Mouse (Mus musculus) hindbrain, embryonic 11.5 days (tissue): Measurements from ENCODE around the gene Atp2b4. TPM values are rescaled to one million over a fixed set of nuclear protein-coding genes. Genes with fewer than 3 reads are reported as not detected.

ENCODE experiments used
- ATAC-seq: fragments of 200-750 bp; cut with Nextera tagmentation; 2 replicates; pipeline ENCODE4 v1.8.0; 2017; ENCODE audit warnings: mild to moderate bottlenecking, moderate TSS enrichment, moderate library complexity; ENCODE audit not compliant: low FRiP score
- DNase-seq: peaks from one replicate; pipeline ENCODE4 v3.0.0-alpha.2; 2015; ENCODE audit warnings: low spot score
- H3K27ac ChIP-seq: fragments of 300-500 bp; sonication (generic); 2 replicates; pipeline ENCODE4 v1.5.1; 2014; ENCODE audit warnings: mild to moderate bottlenecking, low read depth, low read length
- H3K27me3 ChIP-seq: fragments of 300-500 bp; sonication (generic); 2 replicates; pipeline ENCODE4 v1.6.1; 2014; ENCODE audit warnings: mild to moderate bottlenecking, low read length, moderate library complexity, mixed read lengths; ENCODE audit not compliant: control insufficient read depth, insufficient read depth
- H3K36me3 ChIP-seq: fragments of 300-500 bp; sonication (generic); 2 replicates; pipeline ENCODE4 v1.6.1; 2014; ENCODE audit warnings: mild to moderate bottlenecking, low read length, moderate library complexity, mixed read lengths; ENCODE audit not compliant: control insufficient read depth, insufficient read depth
- H3K4me1 ChIP-seq: fragments of 300-500 bp; sonication (generic); replicated peaks from 2 replicates; pipeline ENCODE4 v1.6.1; 2014; ENCODE audit warnings: low read length, mixed read lengths; ENCODE audit not compliant: control insufficient read depth, insufficient read depth
- H3K4me2 ChIP-seq: fragments of 300-500 bp; sonication (generic); replicated peaks from 2 replicates; pipeline ENCODE4 v1.6.1; 2014; ENCODE audit warnings: mild to moderate bottlenecking, low read depth, low read length
- H3K4me3 ChIP-seq: fragments of 300-500 bp; sonication (generic); 2 replicates; pipeline ENCODE4 v1.5.1; 2014; ENCODE audit warnings: low read depth, low read length
- H3K9ac ChIP-seq: fragments of 300-500 bp; sonication (generic); 2 replicates; pipeline ENCODE4 v1.6.1; 2014; ENCODE audit warnings: low read depth, low read length
- H3K9me3 ChIP-seq: fragments of 300-500 bp; sonication (generic); 2 replicates; pipeline ENCODE4 v1.6.1; 2016; ENCODE audit warnings: low read length; ENCODE audit not compliant: control insufficient read depth
- WGBS: fragments of 180-500 bp; shearing (Covaris S2); extraction: QIAGEN DNeasy Blood & Tissue Kit; methylation state at CpG from one replicate; pipeline ENCODE4 v1.1.7; 2014; 5-methylcytosine and 5-hydroxymethylcytosine counted together
- polyA plus RNA-seq: library from polyadenylated mRNA; unstranded; fragments of >200 nt; fragmentation: Nextera tagmentation; extraction: Ambion mirVana; gene quantifications from 2 replicates; pipeline ENCODE4 v1.2.1, GENCODE M21; 2014

Atp2b4 gene
- polyA plus RNA-seq, 1 experiment from 2014 or later: 15.3 TPM

DNA sequence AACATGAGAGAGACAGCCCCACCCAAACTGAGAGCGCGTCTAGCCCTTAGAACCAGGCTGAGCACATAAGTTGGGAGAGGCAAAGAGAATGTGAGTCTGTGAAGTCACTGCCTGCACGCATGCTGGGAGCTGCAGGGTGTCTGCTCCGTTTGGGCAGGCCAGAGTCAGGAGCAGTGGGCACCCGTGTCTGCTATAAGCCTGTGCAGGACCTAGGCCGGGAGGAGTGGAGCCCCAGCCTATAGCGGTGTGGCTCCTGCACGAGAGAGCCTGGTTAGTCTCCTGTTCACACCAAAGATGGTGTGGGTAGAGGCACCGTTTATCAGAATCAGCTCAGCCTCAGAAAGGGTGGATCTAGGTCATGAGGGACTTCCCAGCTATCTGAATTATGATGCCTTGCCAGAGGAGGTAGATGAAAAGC is 55.8 kb downstream of the Atp2b4 start:
- no peaks in the 10 kb centered on the region for H3K9me3 ChIP-seq
- H3K27me3 ChIP-seq: no peaks in the 10 kb centered on the region
- no peak overlapping the region for H3K27ac ChIP-seq
- ATAC-seq (no peak), DNase-seq (no peak)
- H3K4me1 ChIP-seq: peaks cover 3% of the 10 kb centered on the region
- no peak overlapping the region for H3K4me3 ChIP-seq
- H3K9ac ChIP-seq: no peak overlapping the region
- H3K4me2 ChIP-seq: no peak overlapping the region
- no peaks in the 10 kb centered on the region for H3K36me3 ChIP-seq
- WGBS: 61% methylated on average over 9 of the region's 9 CpGs

DNA sequence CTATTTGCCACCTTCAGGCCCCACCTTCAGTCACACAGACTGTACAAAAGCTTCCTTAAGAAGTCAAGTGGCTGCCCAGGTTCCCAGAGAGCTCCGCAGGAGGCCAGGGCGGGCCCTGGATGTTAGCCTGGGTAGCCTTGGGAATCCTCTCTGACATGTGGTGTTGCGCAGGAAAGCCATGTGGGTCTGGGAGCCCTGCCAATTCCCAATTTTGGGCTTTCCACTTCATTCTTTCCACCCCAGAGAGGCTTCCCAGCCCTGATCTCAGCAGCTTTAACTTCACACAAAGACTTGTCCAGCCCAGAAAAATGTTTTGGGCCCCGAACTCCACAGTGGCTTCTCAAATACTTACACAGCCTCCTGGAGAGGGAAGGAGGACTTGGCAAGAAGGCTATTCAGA is 56.2 kb downstream of the Atp2b4 start:
- no peak overlapping the region for H3K4me2 ChIP-seq
- no peaks in the 10 kb centered on the region for H3K36me3 ChIP-seq
- no peak overlapping the region for H3K9ac ChIP-seq
- H3K9me3 ChIP-seq: no peaks in the 10 kb centered on the region
- ATAC-seq (no peak), DNase-seq (no peak)
- no peak overlapping the region for H3K27ac ChIP-seq
- H3K27me3 ChIP-seq: no peaks in the 10 kb centered on the region
- 79% methylated on average over 4 of the region's 4 CpGs for WGBS
- no peak overlapping the region for H3K4me3 ChIP-seq
- H3K4me1 ChIP-seq: peaks cover 3% of the 10 kb centered on the region

DNA sequence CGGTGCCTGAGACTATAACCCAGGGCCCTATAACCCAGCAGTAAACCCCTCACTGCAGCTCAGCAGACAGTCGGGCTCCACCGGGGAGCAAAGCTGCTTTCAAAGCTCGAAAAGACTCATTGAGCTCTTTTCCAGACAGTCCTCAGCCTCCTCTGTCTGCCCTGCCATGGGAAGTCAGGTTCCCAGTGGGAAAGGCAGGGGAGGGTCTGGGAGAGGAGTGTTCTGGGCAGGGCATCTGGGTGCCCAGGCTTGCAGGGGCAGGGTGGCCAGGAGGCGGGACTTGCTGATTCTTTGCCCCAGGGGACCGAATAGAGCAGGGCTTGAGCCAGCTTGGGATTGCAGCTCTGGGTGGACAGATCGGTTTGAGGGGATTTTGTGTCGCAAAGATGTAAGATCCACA is 58.3 kb downstream of the Atp2b4 start:
- H3K4me3 ChIP-seq: no peak overlapping the region
- peaks cover 3% of the 10 kb centered on the region for H3K4me1 ChIP-seq
- no peak overlapping the region; the same call in 1 of the 2 replicates for H3K9ac ChIP-seq
- DNase-seq (no peak), ATAC-seq (no peak)
- H3K27me3 ChIP-seq: no peaks in the 10 kb centered on the region
- H3K36me3 ChIP-seq: no peaks in the 10 kb centered on the region
- no peak overlapping the region for H3K4me2 ChIP-seq
- H3K27ac ChIP-seq: no peak overlapping the region
- WGBS: 42% methylated on average over 8 of the region's 8 CpGs
- H3K9me3 ChIP-seq: no peaks in the 10 kb centered on the region

DNA sequence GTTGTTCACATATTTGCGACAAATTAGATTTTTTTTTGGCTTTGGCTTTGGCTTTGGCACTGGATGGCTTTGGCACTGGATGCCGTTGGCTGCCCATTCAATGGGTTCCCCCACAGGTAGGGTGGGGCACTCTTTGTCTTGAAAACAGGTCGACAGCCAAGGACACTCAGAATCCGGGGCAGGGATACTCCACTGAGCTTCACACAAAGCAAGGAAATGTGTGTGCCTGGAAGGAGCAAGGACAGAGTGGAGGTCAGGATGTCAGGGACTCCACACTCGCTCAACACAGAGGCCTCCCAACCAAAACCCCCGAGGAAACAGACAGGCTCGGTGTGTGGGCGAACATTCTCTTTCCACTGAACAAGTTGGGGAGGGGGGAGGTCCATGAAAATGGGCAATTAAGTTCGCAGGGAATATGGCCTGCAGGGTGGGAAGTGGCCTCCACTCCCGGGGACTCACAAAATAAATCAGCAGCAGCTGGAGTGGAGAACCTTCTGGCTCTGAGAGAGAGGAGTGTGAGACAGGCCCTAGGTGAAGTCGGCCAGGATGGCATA is 58.9 kb downstream of the Atp2b4 start:
- no peak overlapping the region; the same call in 1 of the 2 replicates for H3K9ac ChIP-seq
- no peak for DNase-seq
- H3K27me3 ChIP-seq: no peaks in the 10 kb centered on the region
- H3K4me1 ChIP-seq: peaks cover 3% of the 10 kb centered on the region
- no peak for ATAC-seq
- no peak overlapping the region for H3K4me3 ChIP-seq
- 45% methylated on average over 11 of the region's 11 CpGs for WGBS
- no peak overlapping the region for H3K27ac ChIP-seq
- no peaks in the 10 kb centered on the region for H3K36me3 ChIP-seq
- H3K4me2 ChIP-seq: no peak overlapping the region
- no peaks in the 10 kb centered on the region for H3K9me3 ChIP-seq

DNA sequence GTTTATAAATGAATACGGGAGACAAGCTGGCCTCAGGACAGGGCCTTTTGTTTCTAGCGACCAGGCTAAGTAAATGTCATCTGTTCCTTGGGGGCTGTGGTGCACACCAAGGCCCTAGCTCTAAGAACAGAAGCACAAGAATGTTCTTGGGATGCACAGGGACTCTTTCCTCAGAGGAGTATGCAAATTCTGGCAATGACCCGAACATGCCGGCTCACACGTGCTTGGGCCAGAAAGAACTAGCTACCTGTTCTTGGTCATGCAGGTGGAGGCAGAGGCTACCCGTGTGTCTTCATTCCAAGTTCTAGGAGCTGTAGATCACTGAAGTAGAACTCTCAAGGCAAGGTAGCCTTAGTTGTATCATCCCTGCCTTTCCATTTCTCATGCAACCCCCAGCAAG is 59.7 kb downstream of the Atp2b4 start:
- no peaks in the 10 kb centered on the region for H3K36me3 ChIP-seq
- 79% methylated on average over 6 of the region's 6 CpGs for WGBS
- H3K9me3 ChIP-seq: no peaks in the 10 kb centered on the region
- no peak overlapping the region for H3K9ac ChIP-seq
- no peak overlapping the region for H3K4me3 ChIP-seq
- H3K27me3 ChIP-seq: no peaks in the 10 kb centered on the region
- DNase-seq (no peak), ATAC-seq (no peak)
- peaks cover 3% of the 10 kb centered on the region for H3K4me1 ChIP-seq
- no peak overlapping the region for H3K4me2 ChIP-seq
- no peak overlapping the region for H3K27ac ChIP-seq

DNA sequence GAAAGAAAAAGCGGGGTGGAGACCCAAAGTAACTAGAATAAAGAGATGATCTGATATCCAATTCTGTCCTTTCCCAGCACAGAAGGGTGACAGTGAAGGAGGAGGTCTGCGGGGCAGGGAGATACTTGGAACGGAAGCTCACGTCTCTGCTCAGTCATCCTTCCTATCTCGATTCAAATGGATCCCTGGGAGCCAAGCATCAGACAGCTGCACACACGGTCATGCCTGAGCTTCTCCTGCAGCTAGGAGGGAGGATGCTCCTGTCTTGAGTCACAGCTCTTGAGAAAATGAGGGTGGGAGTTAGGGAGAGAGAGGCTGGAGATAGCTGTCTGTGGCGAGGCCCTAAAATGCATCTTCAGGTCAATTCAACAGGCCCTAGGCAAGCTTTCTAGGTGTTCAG is 64.2 kb downstream of the Atp2b4 start:
- Histone ChIP-seq H3K27me3 (no peaks in the 10 kb centered on the region), H3K36me3 (no peaks in the 10 kb centered on the region), H3K4me1 (no peaks in the 10 kb centered on the region), H3K9ac (no peak overlapping the region), H3K27ac (no peak overlapping the region), H3K4me3 (no peak overlapping the region), H3K9me3 (no peaks in the 10 kb centered on the region), H3K4me2 (no peak overlapping the region)
- ATAC-seq (0 out of 2 replicates have a peak, but pooled peaks have one; percentile 6), DNase-seq (no peak)
- WGBS: 67% methylated on average over 7 of the region's 7 CpGs

DNA sequence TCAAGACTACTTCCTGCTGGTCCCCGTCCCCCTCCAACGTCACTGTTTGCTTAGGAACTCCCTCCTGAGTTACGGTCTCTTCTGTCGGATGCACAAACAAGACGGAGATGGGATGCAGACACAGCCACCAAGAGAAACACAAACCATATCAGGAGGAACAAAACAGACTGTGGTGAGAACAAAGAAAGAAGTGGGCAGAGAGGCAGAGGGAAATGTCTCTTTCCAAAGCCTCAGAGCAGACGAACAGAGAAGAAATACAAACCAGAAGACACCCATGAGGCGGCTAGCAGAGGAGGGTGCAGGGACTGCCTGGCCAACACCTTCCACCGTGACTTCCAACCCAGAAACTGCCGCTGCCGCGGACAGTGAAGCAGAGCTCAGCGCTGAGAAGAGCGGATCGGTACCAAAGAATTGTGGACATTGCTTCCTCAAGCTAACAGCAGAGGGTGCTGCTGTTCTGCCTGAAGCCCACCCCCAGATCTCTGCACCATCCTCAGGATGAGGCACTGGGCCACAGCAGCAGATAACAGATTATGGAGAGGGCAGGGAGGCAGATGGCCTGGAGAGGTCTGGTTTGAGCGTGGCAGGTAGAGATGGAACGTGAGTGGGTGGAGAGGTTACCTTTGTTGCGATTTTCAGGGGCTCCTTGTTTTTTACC is 64.7 kb downstream of the Atp2b4 start:
- 15% methylated on average over 17 of the region's 17 CpGs for WGBS
- Histone ChIP-seq H3K27me3 (no peaks in the 10 kb centered on the region), H3K9me3 (no peaks in the 10 kb centered on the region), H3K9ac (peak overlapping the region; percentile 69), H3K27ac (no peak overlapping the region), H3K4me2 (peak overlapping the region; percentile 46), H3K36me3 (no peaks in the 10 kb centered on the region), H3K4me1 (no peaks in the 10 kb centered on the region), H3K4me3 (peak overlapping the region; percentile 32)
- DNase-seq (peak; percentile 84), ATAC-seq (peak; percentile 79)

DNA sequence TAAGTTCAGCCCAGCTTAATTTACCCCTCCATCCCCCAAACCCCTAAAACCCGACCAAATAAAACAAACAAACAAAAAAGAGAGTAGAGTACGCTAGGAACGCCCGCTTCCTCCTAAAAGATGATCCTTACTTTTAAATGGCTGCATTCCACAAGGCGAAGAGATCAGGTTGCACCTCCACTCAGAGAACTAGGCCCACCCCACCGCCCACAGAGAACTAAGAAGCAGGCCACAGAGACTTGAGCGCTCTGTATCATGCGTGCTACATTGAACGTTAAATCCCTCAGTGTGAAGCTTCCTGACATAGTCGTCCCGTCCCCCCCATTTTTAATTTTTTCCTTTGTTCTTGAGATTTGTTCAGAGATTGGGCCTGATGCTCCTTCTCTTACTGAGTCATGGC is 68.0 kb downstream of the Atp2b4 start:
- Histone ChIP-seq H3K27ac (no peak overlapping the region), H3K27me3 (no peaks in the 10 kb centered on the region), H3K9me3 (no peaks in the 10 kb centered on the region), H3K36me3 (peaks cover 3% of the 10 kb centered on the region; the same call in 1 of the 2 replicates), H3K4me2 (no peak overlapping the region), H3K4me3 (no peak overlapping the region), H3K9ac (no peak overlapping the region), H3K4me1 (no peaks in the 10 kb centered on the region)
- WGBS: 53% methylated on average over 11 of the region's 11 CpGs
- DNase-seq (no peak), ATAC-seq (no peak)

DNA sequence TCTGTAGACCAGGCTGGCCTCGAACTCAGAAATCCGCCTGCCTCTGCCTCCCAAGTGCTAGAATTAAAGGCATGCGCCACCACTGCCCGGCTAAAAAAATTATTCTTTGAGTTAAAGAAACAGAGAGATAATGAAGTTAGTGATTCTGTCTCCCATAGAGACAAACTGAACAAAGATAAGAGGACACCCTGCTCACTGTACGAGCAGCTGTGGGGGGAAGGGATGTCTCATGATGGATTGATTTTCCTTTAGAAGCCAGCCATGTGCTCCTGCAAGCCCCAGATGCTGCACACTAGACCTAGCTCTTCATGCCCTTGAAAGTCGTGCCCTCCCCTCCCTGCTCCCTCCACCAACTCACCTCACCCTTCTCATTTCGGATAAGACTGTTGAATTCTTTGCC is 72.5 kb downstream of the Atp2b4 start:
- Histone ChIP-seq H3K4me3 (no peak overlapping the region), H3K27ac (no peak overlapping the region), H3K36me3 (peaks cover 3% of the 10 kb centered on the region; the same call in 1 of the 2 replicates), H3K27me3 (no peaks in the 10 kb centered on the region), H3K9ac (no peak overlapping the region), H3K9me3 (no peaks in the 10 kb centered on the region), H3K4me1 (no peaks in the 10 kb centered on the region), H3K4me2 (no peak overlapping the region)
- 78% methylated on average over 7 of the region's 7 CpGs for WGBS
- DNase-seq: no peak
- ATAC-seq: no peak
